Mouse (Mus musculus) megakaryocyte, embryonic 14.5 days (primary cell): ENCODE results near the gene Syt6.

ENCODE experiments used
- FLI1 ChIP-seq: IDR thresholded peaks from 2 replicates; pipeline ENCODE4 v1.6.1; 2012; ENCODE audit warnings: low read length, inconsistent platforms, mixed read lengths
- GATA1 ChIP-seq: IDR thresholded peaks from 3 replicates; pipeline ENCODE4 v1.6.1; 2012; ENCODE audit warnings: mixed read lengths, low read length, inconsistent platforms, borderline replicate concordance

- no peak for TF ChIP-seq GATA1
- TF ChIP-seq FLI1: no peak
Measured at GRCm38 (mm10) chr3:103650406-103650805, 75.4 kb downstream of the Syt6 start.
